ENCODE assay signal across 8 mouse cellular contexts in genomic region chr4:138859245-138859644, GRCm38 (mm10). TPM values are rescaled to one million over a fixed set of nuclear protein-coding genes. Genes with fewer than 3 reads are reported as not detected.
A peak's percentile ranks its signal among the peaks of the same experiment; 100 is the strongest.
DNase-seq lines count a peak whose midpoint lies in the region; ATAC-seq and TF ChIP-seq lines count a peak whose summit lies in the region.

No protein-coding gene starts in this region.

- no peak for ATAC-seq in kidney, embryonic 14.5 days (ENCODE audit: low FRiP score, low TSS enrichment)
- ATAC-seq in Patski: no peak
- ATAC-seq in embryonic facial prominence, embryonic 13.5 days (ENCODE audit: insufficient number of reproducible peaks, insufficient read depth, low FRiP score, low TSS enrichment, low read depth): no peak
- ATAC-seq in limb, embryonic 14.5 days (ENCODE audit: low FRiP score, low read depth): peak; percentile 58; the same call in 1 of the 2 replicates
- no peak for ATAC-seq in stomach, embryonic 15.5 days (ENCODE audit: insufficient read depth, low FRiP score, low read depth)

- H3K4me3 ChIP-seq in kidney, embryonic 14.5 days (ENCODE audit: low read length): peak overlapping the region; percentile 25; the same call in 1 of the 2 replicates
- H3K4me3 ChIP-seq in embryonic facial prominence, embryonic 13.5 days: peak overlapping the region; percentile 17; the same call in 1 of the 2 replicates
- no peak overlapping the region for H3K4me3 ChIP-seq in limb, embryonic 14.5 days (replicated peaks; ENCODE audit: low read length)
- H3K4me3 ChIP-seq in stomach, embryonic 15.5 days (replicated peaks): peak overlapping the region; percentile 20

- H3K4me2 ChIP-seq in kidney, embryonic 14.5 days (replicated peaks; ENCODE audit: low read depth, low read length): peak overlapping the region; percentile 43
- H3K4me2 ChIP-seq in embryonic facial prominence, embryonic 13.5 days: peak overlapping the region; percentile 48
- peak overlapping the region; percentile 11; the same call in 1 of the 2 replicates for H3K4me2 ChIP-seq in limb, embryonic 14.5 days (replicated peaks; ENCODE audit: low read depth, low read length, severe bottlenecking)
- H3K4me2 ChIP-seq in stomach, embryonic 15.5 days: peak overlapping the region; percentile 48

- in situ Hi-C loops in Patski (cut with MboI; ENCODE audit: low pct_unique_long_range_greater_than_20kb): loop anchor here (5.0 to 25.0 kb wide), 2 partner anchors 112 to 297 kb away; no protein-coding TSS in a partner anchor

- peak; percentile 39 for TF ChIP-seq CTCF in Patski (IDR thresholded peaks at IDR 0.05)

- H3K9me3 ChIP-seq in kidney, embryonic 14.5 days (ENCODE audit: control insufficient read depth, low read length): no peaks in the 10 kb centered on the region
- no peaks in the 10 kb centered on the region for H3K9me3 ChIP-seq in embryonic facial prominence, embryonic 13.5 days
- H3K9me3 ChIP-seq in limb, embryonic 14.5 days (ENCODE audit: control insufficient read depth, low read length): no peaks in the 10 kb centered on the region
- no peaks in the 10 kb centered on the region for H3K9me3 ChIP-seq in stomach, embryonic 15.5 days

- 19% methylated on average over 9 of the region's 9 CpGs for WGBS in kidney, embryonic 14.5 days
- 22% methylated on average over 9 of the region's 9 CpGs for WGBS in embryonic facial prominence, embryonic 13.5 days
- 15% methylated on average over 9 of the region's 9 CpGs for WGBS in limb, embryonic 14.5 days
- 17% methylated on average over 9 of the region's 9 CpGs for WGBS in stomach, embryonic 15.5 days

- H3K9ac ChIP-seq in kidney, embryonic 14.5 days (ENCODE audit: low read depth, low read length): no peak overlapping the region
- no peak overlapping the region for H3K9ac ChIP-seq in embryonic facial prominence, embryonic 13.5 days
- no peak overlapping the region for H3K9ac ChIP-seq in limb, embryonic 14.5 days (ENCODE audit: low read depth, low read length, severe bottlenecking)
- H3K9ac ChIP-seq in stomach, embryonic 15.5 days: no peak overlapping the region

- CTCF ChIA-PET in Patski (lab: Charles Lee): no interaction called here

- no peak for TF ChIP-seq POLR2A in limb, embryonic 14.5 days (IDR thresholded peaks at IDR 0.05; ENCODE audit: borderline replicate concordance, extremely low read depth, insufficient read depth, insufficient read length)

- H3K36me3 ChIP-seq in kidney, embryonic 14.5 days (ENCODE audit: control insufficient read depth, insufficient read depth, low read length): no peaks in the 10 kb centered on the region
- H3K36me3 ChIP-seq in embryonic facial prominence, embryonic 13.5 days: no peaks in the 10 kb centered on the region
- H3K36me3 ChIP-seq in limb, embryonic 14.5 days (ENCODE audit: control insufficient read depth, insufficient read depth, low read length): no peaks in the 10 kb centered on the region
- no peaks in the 10 kb centered on the region for H3K36me3 ChIP-seq in stomach, embryonic 15.5 days

- no peaks in the 10 kb centered on the region for H3K27me3 ChIP-seq in kidney, embryonic 14.5 days (ENCODE audit: control insufficient read depth, insufficient read depth, low read length)
- no peaks in the 10 kb centered on the region for H3K27me3 ChIP-seq in Patski
- H3K27me3 ChIP-seq in embryonic facial prominence, embryonic 13.5 days: no peaks in the 10 kb centered on the region
- H3K27me3 ChIP-seq in limb, embryonic 14.5 days (ENCODE audit: control insufficient read depth, insufficient read depth, low read length): no peaks in the 10 kb centered on the region
- no peaks in the 10 kb centered on the region for H3K27me3 ChIP-seq in stomach, embryonic 15.5 days (replicated peaks)

- DNase-seq in kidney, postnatal 14 days: no peak
- no peak for DNase-seq in Patski (ENCODE audit: low read depth, low spot score)
- DNase-seq in limb, embryonic 14.5 days (ENCODE audit: low spot score): peak; percentile 29
- DNase-seq in adrenal gland, adult 8-10 months: no peak
- DNase-seq in thymus, postnatal 25 days: no peak

- POLR2A ChIA-PET in Patski (lab: Charles Lee): no interaction called here

- H3K4me1 ChIP-seq in kidney, embryonic 14.5 days (ENCODE audit: control insufficient read depth, insufficient read depth, low read length): 0 out of 2 replicates have a peak, but pooled peaks cover 2% of the 10 kb centered on the region
- no peaks in the 10 kb centered on the region for H3K4me1 ChIP-seq in embryonic facial prominence, embryonic 13.5 days
- no peaks in the 10 kb centered on the region for H3K4me1 ChIP-seq in limb, embryonic 14.5 days (ENCODE audit: control insufficient read depth, insufficient read depth, low read length)
- H3K4me1 ChIP-seq in stomach, embryonic 15.5 days: peaks cover 6% of the 10 kb centered on the region; the same call in 1 of the 2 replicates

- no peak overlapping the region for H3K27ac ChIP-seq in kidney, embryonic 14.5 days (ENCODE audit: low read depth, low read length)
- no peak overlapping the region for H3K27ac ChIP-seq in embryonic facial prominence, embryonic 13.5 days
- no peak overlapping the region for H3K27ac ChIP-seq in limb, embryonic 14.5 days (replicated peaks; ENCODE audit: low read depth, low read length)
- no peak overlapping the region for H3K27ac ChIP-seq in stomach, embryonic 15.5 days

RNA-seq across cellular contexts. Expression of gene Pla2g5, which starts 4.0 kb away (rescaled TPM):
- polyA plus RNA-seq in kidney, embryonic 14.5 days (2014; fragmentation: Nextera tagmentation; extraction: Ambion mirVana): 0.34 and 0.35 TPM in 2 replicates
- polyA plus RNA-seq in Patski (2021): 1.4 TPM
- 0.53 and 0.65 TPM in 2 replicates for polyA plus RNA-seq in embryonic facial prominence, embryonic 13.5 days (2015; fragmentation: Nextera tagmentation; extraction: Ambion mirVana)
- 1.3 and 1.7 TPM in 2 replicates for polyA plus RNA-seq in limb, embryonic 14.5 days (2012; rRNA removed)
- polyA plus RNA-seq in limb, embryonic 14.5 days (2014; fragmentation: Nextera tagmentation; extraction: Ambion mirVana): 0.62 and 0.73 TPM in 2 replicates
- 0.18 and 0.32 TPM in 2 replicates for polyA plus RNA-seq in stomach, embryonic 15.5 days (2015; fragmentation: Nextera tagmentation; extraction: Ambion mirVana)
- total RNA-seq in adrenal gland, adult 8-10 months (2022): 10 to 100 TPM; 13.3 to 43.8 (median 24.8) TPM

RNA-seq across cellular contexts. Expression of gene Gm13030, which starts 14.5 kb away (rescaled TPM):
- polyA plus RNA-seq in kidney, embryonic 14.5 days (2014; fragmentation: Nextera tagmentation; extraction: Ambion mirVana): not detected in 2 replicates
- not detected for polyA plus RNA-seq in Patski (2021)
- polyA plus RNA-seq in embryonic facial prominence, embryonic 13.5 days (2015; fragmentation: Nextera tagmentation; extraction: Ambion mirVana): not detected in 2 replicates
- not detected in 2 replicates for polyA plus RNA-seq in limb, embryonic 14.5 days (2012; rRNA removed)
- polyA plus RNA-seq in limb, embryonic 14.5 days (2014; fragmentation: Nextera tagmentation; extraction: Ambion mirVana): not detected in 2 replicates
- not detected in 2 replicates for polyA plus RNA-seq in stomach, embryonic 15.5 days (2015; fragmentation: Nextera tagmentation; extraction: Ambion mirVana)
- total RNA-seq in adrenal gland, adult 8-10 months (2022): not detected

RNA-seq across cellular contexts. Expression of gene Pla2g2e, which starts 18.5 kb away (rescaled TPM):
- polyA plus RNA-seq in kidney, embryonic 14.5 days (2014; fragmentation: Nextera tagmentation; extraction: Ambion mirVana): 0.76 and 0.84 TPM in 2 replicates
- not detected for polyA plus RNA-seq in Patski (2021)
- not detected in 2 replicates for polyA plus RNA-seq in embryonic facial prominence, embryonic 13.5 days (2015; fragmentation: Nextera tagmentation; extraction: Ambion mirVana)
- 0.09 TPM in 1 of 2 replicates, not detected in the other for polyA plus RNA-seq in limb, embryonic 14.5 days (2012; rRNA removed)
- polyA plus RNA-seq in limb, embryonic 14.5 days (2014; fragmentation: Nextera tagmentation; extraction: Ambion mirVana): not detected in 2 replicates
- not detected in 2 replicates for polyA plus RNA-seq in stomach, embryonic 15.5 days (2015; fragmentation: Nextera tagmentation; extraction: Ambion mirVana)
- 1 to 10 TPM in 2 of 4 experiments, under 1 TPM in 2; 0.46 to 2.9 (median 0.86) TPM for total RNA-seq in adrenal gland, adult 8-10 months (2022)

RNA-seq across cellular contexts. Expression of gene Otud3, which starts 54.5 kb away (rescaled TPM):
- polyA plus RNA-seq in kidney, embryonic 14.5 days (2014; fragmentation: Nextera tagmentation; extraction: Ambion mirVana): 3.0 and 4.2 TPM in 2 replicates
- polyA plus RNA-seq in Patski (2021): 10.5 TPM
- 2.7 and 2.8 TPM in 2 replicates for polyA plus RNA-seq in embryonic facial prominence, embryonic 13.5 days (2015; fragmentation: Nextera tagmentation; extraction: Ambion mirVana)
- polyA plus RNA-seq in limb, embryonic 14.5 days (2012; rRNA removed): 7.0 and 8.2 TPM in 2 replicates
- polyA plus RNA-seq in limb, embryonic 14.5 days (2014; fragmentation: Nextera tagmentation; extraction: Ambion mirVana): 2.7 and 4.2 TPM in 2 replicates
- 6.8 and 8.1 TPM in 2 replicates for polyA plus RNA-seq in stomach, embryonic 15.5 days (2015; fragmentation: Nextera tagmentation; extraction: Ambion mirVana)
- total RNA-seq in adrenal gland, adult 8-10 months (2022): 10 to 100 TPM; 10.6 to 11.7 (median 11.3) TPM
